Mouse (Mus musculus) embryonic fibroblast, embryonic 13.5 days (primary cell): ENCODE results near the gene Enpp5. TPM values are rescaled to one million over a fixed set of nuclear protein-coding genes. Genes with fewer than 3 reads are reported as not detected.

ENCODE experiments used
- H3K27ac ChIP-seq: 2 replicates; pipeline ENCODE4 v1.5.1; 2012; ENCODE audit warnings: low read length, control low read depth, inconsistent platforms; ENCODE audit not compliant: insufficient read depth
- H3K4me1 ChIP-seq: 2 replicates; pipeline ENCODE4 v1.6.1; 2011; ENCODE audit warnings: low read length; ENCODE audit not compliant: control insufficient read depth, insufficient read depth
- H3K4me3 ChIP-seq: 2 replicates; pipeline ENCODE4 v1.5.1; 2011; ENCODE audit warnings: mild to moderate bottlenecking, control low read depth, low read length; ENCODE audit not compliant: insufficient read depth
- CTCF ChIP-seq: IDR thresholded peaks from 2 replicates; pipeline ENCODE4 v1.5.1; 2011; ENCODE audit warnings: mild to moderate bottlenecking, control low read depth, low read length, moderate library complexity, borderline replicate concordance; ENCODE audit not compliant: insufficient read depth
- POLR2A ChIP-seq: IDR thresholded peaks from 2 replicates; pipeline ENCODE4 v1.6.1; 2011; ENCODE audit warnings: low read depth, mild to moderate bottlenecking, control low read depth, low read length, moderate library complexity
- polyA plus RNA-seq: library from polyadenylated mRNA; stranded (reverse); fragments of >200 nt; gene quantifications from 2 replicates; pipeline ENCODE4 v1.2.4, GENCODE M21; 2011; ENCODE audit warnings: low read depth; ENCODE audit not compliant: missing spikeins, insufficient read length

Gene Enpp5
- 35.6 and 44.1 TPM in 2 replicates for polyA plus RNA-seq

- Histone ChIP-seq H3K4me3 (peak within 1 kb of the TSS; percentile 57), H3K27ac (no peak within 1 kb of the TSS), H3K4me1 (0 out of 2 replicates have a peak, but pooled peaks cover 2% of the 10 kb centered on the region)
- TF ChIP-seq POLR2A = peak; percentile 43; the same call in 1 of the 2 replicates
- no peak for TF ChIP-seq CTCF
These were observed at the start of gene Enpp5 for GRCm38 (mm10) chr17:44078631-44079350. Enpp5 (plus strand) TSS chr17:44078813.

GRCm38 (mm10) chr17:44029616-44030015 lies 49.0 kb upstream of the Enpp5 start:
- H3K4me1 ChIP-seq = peaks cover 19% of the 10 kb centered on the region
- H3K27ac ChIP-seq = peak overlapping the region; percentile 69
- no peak overlapping the region for H3K4me3 ChIP-seq
- TF ChIP-seq CTCF = no peak
- TF ChIP-seq POLR2A = no peak

GRCm38 (mm10) chr17:44030776-44031587 lies 47.6 kb upstream of the Enpp5 start:
- Histone ChIP-seq H3K27ac (peak overlapping the region; percentile 69), H3K4me1 (peaks cover 19% of the 10 kb centered on the region), H3K4me3 (no peak overlapping the region)
- TF ChIP-seq CTCF = no peak

DNA sequence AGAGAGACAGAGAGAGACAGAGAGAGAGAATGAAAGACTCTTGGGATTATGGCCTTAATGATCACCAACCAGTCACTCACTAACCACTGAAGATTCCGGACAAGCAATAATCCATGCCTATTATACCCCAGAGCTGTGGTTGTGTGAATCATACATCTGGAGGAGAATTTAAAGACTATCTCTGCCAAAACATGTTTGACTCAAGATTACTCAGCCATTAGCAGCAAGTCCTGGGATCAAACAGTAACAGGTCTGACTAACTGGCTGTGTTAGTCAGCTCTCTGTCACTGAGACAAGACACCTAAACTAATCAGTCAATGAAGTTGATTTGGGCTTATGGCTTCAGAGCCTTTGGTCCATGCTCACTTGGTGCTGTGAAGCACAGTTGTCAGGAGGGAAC lies 43.6 kb upstream of the Enpp5 start:
- H3K27ac ChIP-seq = peak overlapping the region; percentile 93
- no peak for TF ChIP-seq POLR2A
- no peak for TF ChIP-seq CTCF
- peaks cover 12% of the 10 kb centered on the region for H3K4me1 ChIP-seq

DNA sequence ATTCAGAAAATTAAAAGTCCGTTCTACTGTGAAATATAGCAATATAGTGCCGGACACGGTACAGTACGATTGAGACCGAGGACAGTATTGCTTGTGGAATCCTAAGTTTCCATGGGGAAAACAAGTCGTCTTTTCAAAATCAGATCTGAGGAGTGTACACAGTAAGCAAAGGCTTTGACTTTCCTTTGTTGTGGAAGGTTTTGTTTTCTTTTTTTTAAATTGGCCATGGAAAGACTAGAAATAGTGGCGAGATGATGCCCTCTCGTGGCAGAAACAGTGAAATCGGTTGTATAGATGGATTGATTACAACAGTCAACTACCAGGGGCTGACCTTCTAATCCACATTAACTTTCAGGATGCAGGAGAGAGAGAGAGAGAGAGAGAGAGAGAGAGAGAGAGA lies 40.0 kb upstream of the Enpp5 start:
- Histone ChIP-seq H3K4me1 (no peaks in the 10 kb centered on the region), H3K27ac (no peak overlapping the region), H3K4me3 (no peak overlapping the region)
- TF ChIP-seq CTCF (no peak), POLR2A (no peak)

More for the DNA sequence above, 43.6 kb upstream of the Enpp5 start:
- no peak overlapping the region for H3K4me3 ChIP-seq

GRCm38 (mm10) chr17:44040449-44040848 lies 38.2 kb upstream of the Enpp5 start:
- TF ChIP-seq POLR2A (no peak), CTCF (no peak)
- Histone ChIP-seq H3K4me3 (no peak overlapping the region), H3K4me1 (no peaks in the 10 kb centered on the region), H3K27ac (no peak overlapping the region)

GRCm38 (mm10) chr17:44042301-44042700 lies 36.3 kb upstream of the Enpp5 start:
- TF ChIP-seq CTCF (no peak), POLR2A (no peak)
- Histone ChIP-seq H3K27ac (no peak overlapping the region), H3K4me3 (no peak overlapping the region), H3K4me1 (no peaks in the 10 kb centered on the region)

GRCm38 (mm10) chr17:44042861-44043260 lies 35.8 kb upstream of the Enpp5 start:
- TF ChIP-seq POLR2A = no peak
- TF ChIP-seq CTCF = no peak

DNA sequence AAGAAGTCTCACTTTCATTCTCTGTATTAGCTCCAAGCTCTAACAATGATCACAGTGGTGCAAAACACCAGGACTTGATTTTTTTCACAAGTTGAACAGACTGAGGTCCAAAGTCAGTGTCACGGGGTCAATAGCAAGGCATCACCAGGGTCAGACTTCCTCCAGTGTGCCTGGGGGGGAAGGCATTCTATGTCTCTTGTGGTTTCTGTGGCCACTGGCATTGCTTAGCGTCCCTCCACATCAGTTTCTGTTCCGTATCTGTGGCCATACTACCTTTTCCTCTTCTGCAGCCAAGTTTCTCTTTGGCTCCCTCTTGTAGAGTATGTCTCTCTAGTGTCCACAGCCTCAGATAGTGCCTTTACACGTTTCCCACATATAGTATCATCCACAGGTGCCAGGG lies 25.2 kb upstream of the Enpp5 start:
- no peaks in the 10 kb centered on the region for H3K4me1 ChIP-seq
- TF ChIP-seq POLR2A (no peak), CTCF (no peak)
- H3K4me3 ChIP-seq = no peak overlapping the region
- H3K27ac ChIP-seq = no peak overlapping the region

More at GRCm38 (mm10) chr17:44042861-44043260, 35.8 kb upstream of the Enpp5 start:
- H3K27ac ChIP-seq = no peak overlapping the region
- no peak overlapping the region for H3K4me3 ChIP-seq
- H3K4me1 ChIP-seq = no peaks in the 10 kb centered on the region

DNA sequence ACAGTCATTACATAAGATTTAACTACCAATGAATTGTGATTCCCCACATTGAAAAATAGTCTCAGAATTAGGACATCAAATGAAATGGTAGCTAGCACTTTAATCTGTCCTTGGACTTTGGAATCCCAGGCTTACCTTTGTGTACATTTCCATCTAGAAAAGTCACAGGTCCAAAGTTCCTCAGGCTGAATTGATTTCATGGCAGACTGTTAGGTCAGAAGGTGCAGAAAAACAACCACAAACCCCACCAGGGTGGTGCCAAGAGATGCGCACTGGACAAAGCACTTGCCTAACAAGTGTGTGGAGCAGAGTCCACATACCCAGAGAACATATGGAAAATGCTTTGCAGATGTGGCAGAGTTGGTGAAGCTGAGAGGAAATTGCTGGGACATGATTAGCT lies 21.5 kb upstream of the Enpp5 start:
- Histone ChIP-seq H3K4me3 (no peak overlapping the region), H3K27ac (no peak overlapping the region), H3K4me1 (no peaks in the 10 kb centered on the region; the same call in 1 of the 2 replicates)
- TF ChIP-seq CTCF (no peak), POLR2A (no peak)
